Mouse (Mus musculus) forebrain, embryonic 12.5 days (tissue): ENCODE measurements around the gene Retreg1. TPM values are rescaled to one million over a fixed set of nuclear protein-coding genes. Genes with fewer than 3 reads are reported as not detected.

Experiments used
- ATAC-seq: fragments of 200-750 bp; cut with Nextera tagmentation; 2 replicates; pipeline ENCODE4 v1.8.0; 2017; ENCODE audit warnings: moderate TSS enrichment; ENCODE audit not compliant: low FRiP score
- H3K27ac ChIP-seq: fragments of 300-500 bp; sonication (generic); 2 replicates; pipeline ENCODE4 v1.5.1; 2016; ENCODE audit warnings: mild to moderate bottlenecking
- H3K27me3 ChIP-seq: fragments of 300-500 bp; sonication (generic); 2 replicates; pipeline ENCODE4 v1.6.1; 2016; ENCODE audit warnings: mild to moderate bottlenecking
- H3K36me3 ChIP-seq: fragments of 300-500 bp; sonication (generic); replicated peaks from 2 replicates; pipeline ENCODE4 v1.6.1; 2016; ENCODE audit warnings: mild to moderate bottlenecking
- H3K4me1 ChIP-seq: fragments of 300-500 bp; sonication (generic); 2 replicates; pipeline ENCODE4 v1.6.1; 2016
- H3K4me2 ChIP-seq: fragments of 300-500 bp; sonication (generic); 2 replicates; pipeline ENCODE4 v1.6.1; 2016; ENCODE audit warnings: mild to moderate bottlenecking, moderate library complexity
- H3K4me3 ChIP-seq: fragments of 300-500 bp; sonication (generic); replicated peaks from 2 replicates; pipeline ENCODE4 v1.5.1; 2016; ENCODE audit warnings: mild to moderate bottlenecking
- H3K9ac ChIP-seq: fragments of 300-500 bp; sonication (generic); 2 replicates; pipeline ENCODE4 v1.6.1; 2016; ENCODE audit warnings: mild to moderate bottlenecking
- H3K9me3 ChIP-seq: fragments of 300-500 bp; sonication (generic); 2 replicates; pipeline ENCODE4 v1.6.1; 2016
- WGBS: fragments of 180-500 bp; shearing (Covaris S2); methylation state at CpG from one replicate; pipeline ENCODE4 v1.1.7; 2016; 5-methylcytosine and 5-hydroxymethylcytosine counted together
- polyA plus RNA-seq: library from polyadenylated mRNA; unstranded; fragments of >200 nt; fragmentation: Nextera tagmentation; extraction: Ambion mirVana; gene quantifications from 2 replicates; pipeline ENCODE4 v1.2.1, GENCODE M21; 2016

Retreg1 gene
- polyA plus RNA-seq, 1 experiment from 2014 or later, result 2.8 TPM

DNA sequence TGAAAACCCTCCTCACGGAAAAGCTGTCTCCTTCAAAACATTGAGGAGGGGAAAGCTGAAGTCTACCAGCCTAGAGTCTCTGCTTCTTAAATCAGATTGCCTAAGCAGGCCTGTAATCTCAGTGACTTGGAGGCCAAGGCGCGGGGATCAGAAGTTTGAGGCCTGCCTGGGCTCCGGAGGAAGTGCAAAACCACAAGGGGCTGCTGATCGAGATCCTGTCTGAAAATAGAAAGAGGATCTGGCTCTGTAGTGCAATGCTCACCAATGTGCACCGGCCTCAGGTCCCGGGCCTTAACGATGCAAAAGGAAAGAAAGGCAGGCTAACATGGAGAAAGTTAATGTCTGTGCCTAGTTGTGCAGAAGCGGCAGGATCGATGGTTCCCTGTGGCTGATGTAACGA is 48.6 kb downstream of the Retreg1 start:
- no peak overlapping the region for H3K4me2 ChIP-seq
- ATAC-seq, result no peak
- WGBS, result 85% methylated on average over 11 of the region's 11 CpGs
- no peak overlapping the region for H3K9ac ChIP-seq
- H3K4me3 ChIP-seq, result no peak overlapping the region
- H3K9me3 ChIP-seq, result no peaks in the 10 kb centered on the region
- H3K27me3 ChIP-seq, result no peaks in the 10 kb centered on the region
- H3K4me1 ChIP-seq, result no peaks in the 10 kb centered on the region
- no peaks in the 10 kb centered on the region for H3K36me3 ChIP-seq
- no peak overlapping the region for H3K27ac ChIP-seq

- no peaks in the 10 kb centered on the region for H3K9me3 ChIP-seq
- H3K36me3 ChIP-seq, result no peaks in the 10 kb centered on the region
- no peak overlapping the region for H3K4me2 ChIP-seq
- H3K27me3 ChIP-seq, result no peaks in the 10 kb centered on the region
- no peak overlapping the region for H3K27ac ChIP-seq
- no peak overlapping the region for H3K4me3 ChIP-seq
- no peaks in the 10 kb centered on the region for H3K4me1 ChIP-seq
- ATAC-seq, result no peak
- WGBS, result 17% methylated on average over 2 of the region's 2 CpGs
- no peak overlapping the region for H3K9ac ChIP-seq
These were observed 50.3 kb downstream of the Retreg1 start for GRCm38 (mm10) chr15:25893327-25893726.

DNA sequence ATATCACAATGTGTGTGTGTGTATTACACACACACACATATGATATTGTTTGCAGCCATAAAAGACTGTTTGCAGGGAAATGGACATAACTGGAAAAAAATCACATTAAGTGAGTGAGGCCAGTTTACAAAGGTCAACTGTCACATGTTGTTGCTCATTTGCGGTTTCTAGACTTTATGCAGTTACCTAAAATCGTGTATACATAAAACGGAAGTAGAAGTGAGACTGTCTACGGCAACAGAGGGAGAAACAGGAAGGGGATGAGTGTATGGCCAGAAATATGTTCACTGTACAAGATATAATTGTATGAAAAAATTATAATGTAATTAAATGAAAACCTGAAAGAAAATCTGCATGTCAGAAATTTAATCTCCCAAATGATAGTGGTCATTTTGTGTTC is 53.8 kb downstream of the Retreg1 start:
- Histone ChIP-seq H3K4me1 (peaks cover 7% of the 10 kb centered on the region), H3K27me3 (no peaks in the 10 kb centered on the region), H3K27ac (no peak overlapping the region), H3K9me3 (no peaks in the 10 kb centered on the region), H3K9ac (no peak overlapping the region), H3K4me2 (no peak overlapping the region), H3K4me3 (no peak overlapping the region), H3K36me3 (no peaks in the 10 kb centered on the region)
- WGBS, result 94% methylated on average over 4 of the region's 4 CpGs
- ATAC-seq, result no peak

DNA sequence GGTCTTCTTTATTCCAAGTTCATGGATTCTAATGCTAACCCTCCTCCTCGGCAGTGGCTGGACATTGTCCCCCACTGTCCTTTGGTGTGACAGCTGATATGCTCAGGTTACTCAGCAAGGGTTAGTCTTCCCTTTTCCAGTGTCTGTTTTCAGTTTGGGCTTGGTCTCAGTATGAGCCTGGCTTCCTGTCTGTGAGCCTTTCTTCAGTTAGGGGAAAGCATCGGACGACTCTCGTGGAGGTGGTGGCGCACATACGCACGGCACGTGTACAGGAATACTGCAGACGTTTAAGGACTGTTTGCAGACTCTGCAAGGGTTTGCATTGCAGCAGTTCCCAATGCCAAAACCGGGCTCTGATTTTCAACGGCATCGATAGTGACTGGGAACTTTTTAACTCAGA is 54.6 kb downstream of the Retreg1 start:
- H3K4me3 ChIP-seq, result no peak overlapping the region
- no peak overlapping the region for H3K4me2 ChIP-seq
- WGBS, result 88% methylated on average over 12 of the region's 12 CpGs
- no peaks in the 10 kb centered on the region for H3K27me3 ChIP-seq
- H3K36me3 ChIP-seq, result no peaks in the 10 kb centered on the region
- peaks cover 7% of the 10 kb centered on the region for H3K4me1 ChIP-seq
- no peak overlapping the region for H3K9ac ChIP-seq
- H3K27ac ChIP-seq, result no peak overlapping the region
- H3K9me3 ChIP-seq, result no peaks in the 10 kb centered on the region
- ATAC-seq, result no peak

DNA sequence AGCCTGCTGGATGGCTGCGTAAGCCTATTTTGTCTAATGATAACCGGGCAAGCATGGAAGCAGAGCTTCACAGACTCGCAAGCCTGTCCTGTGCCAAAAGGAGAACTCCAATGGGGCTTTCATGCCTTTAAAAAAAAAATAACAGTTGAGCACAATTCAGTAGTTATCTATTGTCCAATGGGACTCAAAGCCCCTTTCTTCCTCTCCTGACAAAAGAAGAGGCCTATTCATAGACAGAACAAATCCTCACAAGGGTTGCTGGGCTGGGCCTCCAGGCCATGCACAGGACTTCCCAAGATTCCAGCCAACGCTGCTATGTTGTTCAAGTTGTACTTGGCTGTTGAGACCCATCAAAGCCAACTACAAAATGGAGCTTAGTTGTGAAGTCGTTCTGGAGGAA is 56.0 kb downstream of the Retreg1 start:
- ATAC-seq, result no peak
- no peaks in the 10 kb centered on the region for H3K36me3 ChIP-seq
- H3K4me1 ChIP-seq, result peaks cover 7% of the 10 kb centered on the region
- no peak overlapping the region for H3K4me3 ChIP-seq
- H3K9ac ChIP-seq, result no peak overlapping the region
- H3K27me3 ChIP-seq, result no peaks in the 10 kb centered on the region
- H3K9me3 ChIP-seq, result no peaks in the 10 kb centered on the region
- no peak overlapping the region for H3K4me2 ChIP-seq
- WGBS, result 29% methylated on average over 5 of the region's 5 CpGs
- H3K27ac ChIP-seq, result no peak overlapping the region

DNA sequence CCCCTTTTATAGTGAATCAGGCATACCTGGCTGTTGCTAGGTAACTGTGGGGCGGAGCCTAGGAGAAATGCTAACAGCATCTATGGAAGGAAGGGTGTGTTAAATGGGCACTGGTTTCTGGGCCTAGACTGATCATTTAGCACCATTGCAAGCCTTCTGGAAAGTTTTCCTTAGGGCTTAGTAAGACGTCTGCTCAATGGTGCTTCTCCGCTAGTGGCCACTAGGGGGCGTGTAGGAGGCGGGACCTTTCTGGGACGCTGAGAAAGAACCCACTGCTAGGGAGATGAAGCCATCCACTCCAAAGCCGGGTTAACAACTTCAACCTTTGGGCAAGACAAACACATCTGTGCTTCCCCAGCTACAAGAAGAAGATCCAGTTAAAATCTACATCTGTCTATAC is 57.6 kb downstream of the Retreg1 start:
- H3K4me3 ChIP-seq, result no peak overlapping the region
- no peak overlapping the region for H3K4me2 ChIP-seq
- peaks cover 7% of the 10 kb centered on the region for H3K4me1 ChIP-seq
- WGBS, result 10% methylated on average over 7 of the region's 7 CpGs
- H3K27me3 ChIP-seq, result no peaks in the 10 kb centered on the region
- no peak overlapping the region for H3K9ac ChIP-seq
- H3K36me3 ChIP-seq, result no peaks in the 10 kb centered on the region
- no peaks in the 10 kb centered on the region for H3K9me3 ChIP-seq
- H3K27ac ChIP-seq, result no peak overlapping the region
- no peak for ATAC-seq

DNA sequence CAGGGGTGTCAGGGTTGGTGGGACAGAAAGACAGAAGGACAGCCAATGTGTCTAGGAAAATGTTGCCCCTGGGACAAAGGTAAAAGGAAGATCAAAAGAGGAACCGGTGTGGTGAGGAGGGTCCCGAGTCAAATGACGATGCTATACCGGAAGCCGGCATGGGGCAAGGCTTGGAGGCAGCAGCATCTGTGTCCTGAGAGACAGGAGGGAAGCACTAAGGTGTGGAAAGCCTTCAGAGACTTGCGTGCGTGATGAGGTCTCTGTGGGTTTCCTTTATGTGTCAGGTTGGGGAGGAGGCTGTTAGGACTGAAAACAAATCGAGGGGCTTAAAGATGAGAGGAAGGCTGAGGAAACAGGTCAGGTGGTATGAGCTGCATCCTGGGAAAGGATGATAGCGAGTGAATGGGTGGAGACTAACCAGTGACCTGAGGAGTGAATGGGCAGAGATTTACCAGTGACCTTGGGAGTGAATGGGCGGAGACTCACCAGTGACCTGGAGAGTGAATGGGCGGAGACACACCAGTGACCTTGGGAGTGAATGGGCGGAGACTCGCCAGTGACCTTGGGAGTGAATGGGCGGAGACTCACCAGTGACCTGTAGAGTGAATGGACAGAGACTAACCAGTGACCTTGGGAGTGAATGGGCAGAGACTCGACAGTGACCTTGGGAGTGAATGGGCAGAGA is 60.1 kb downstream of the Retreg1 start:
- Histone ChIP-seq H3K4me1 (peaks cover 7% of the 10 kb centered on the region), H3K27ac (no peak overlapping the region), H3K27me3 (no peaks in the 10 kb centered on the region), H3K9ac (no peak overlapping the region), H3K4me3 (no peak overlapping the region), H3K4me2 (no peak overlapping the region), H3K9me3 (no peaks in the 10 kb centered on the region), H3K36me3 (no peaks in the 10 kb centered on the region)
- no peak for ATAC-seq
- WGBS, result 87% methylated on average over 15 of the region's 15 CpGs

GRCm38 (mm10) chr15:25904435-25905021 is 61.5 kb downstream of the Retreg1 start:
- Histone ChIP-seq H3K4me2 (no peak overlapping the region), H3K9me3 (no peaks in the 10 kb centered on the region), H3K9ac (no peak overlapping the region), H3K27me3 (no peaks in the 10 kb centered on the region), H3K4me1 (0 out of 2 replicates have a peak, but pooled peaks cover 2% of the 10 kb centered on the region), H3K4me3 (no peak overlapping the region), H3K27ac (no peak overlapping the region), H3K36me3 (no peaks in the 10 kb centered on the region)
- WGBS, result 87% methylated on average over 14 of the region's 14 CpGs
- no peak for ATAC-seq

DNA sequence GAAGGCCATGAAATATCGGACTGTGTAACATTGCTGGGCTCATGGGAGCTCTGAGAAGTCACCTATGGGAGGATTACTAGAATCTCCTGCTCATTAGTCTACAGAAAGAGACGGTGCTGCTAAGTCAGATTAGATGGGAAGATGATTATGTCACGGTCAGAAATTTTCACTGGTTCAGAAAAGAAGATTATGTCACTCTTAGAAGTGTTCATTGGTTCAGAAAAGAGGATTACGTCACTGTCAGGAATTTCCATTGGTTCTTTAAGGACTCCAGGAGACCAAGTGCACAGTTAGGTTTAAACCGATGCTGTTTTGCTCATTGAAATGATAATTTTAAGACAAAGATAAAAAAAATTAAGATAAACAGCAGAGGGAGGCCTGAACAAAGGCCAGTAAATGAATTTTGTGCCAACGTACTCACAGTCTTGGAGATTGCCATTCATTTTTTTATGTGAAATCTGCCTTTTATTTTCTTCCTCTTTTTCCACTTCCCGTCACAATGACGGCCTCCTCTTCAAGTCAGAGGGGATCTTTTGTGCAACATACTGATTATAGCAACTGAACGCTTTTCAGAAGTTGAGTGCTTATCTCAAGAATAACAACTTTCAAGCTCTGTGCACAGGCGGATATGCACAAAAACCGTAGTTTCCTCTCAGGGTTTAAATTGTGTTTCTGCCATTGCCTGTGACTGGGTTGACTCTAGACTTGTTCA is 67.0 kb downstream of the Retreg1 start:
- H3K9me3 ChIP-seq, result no peaks in the 10 kb centered on the region
- no peak overlapping the region for H3K4me3 ChIP-seq
- H3K9ac ChIP-seq, result no peak overlapping the region
- WGBS, result 33% methylated on average over 11 of the region's 11 CpGs
- peaks cover 14% of the 10 kb centered on the region for H3K4me1 ChIP-seq
- no peaks in the 10 kb centered on the region for H3K36me3 ChIP-seq
- no peaks in the 10 kb centered on the region for H3K27me3 ChIP-seq
- H3K27ac ChIP-seq, result no peak overlapping the region
- H3K4me2 ChIP-seq, result no peak overlapping the region
- 0 out of 2 replicates have a peak, but pooled peaks have one; percentile 49 for ATAC-seq

DNA sequence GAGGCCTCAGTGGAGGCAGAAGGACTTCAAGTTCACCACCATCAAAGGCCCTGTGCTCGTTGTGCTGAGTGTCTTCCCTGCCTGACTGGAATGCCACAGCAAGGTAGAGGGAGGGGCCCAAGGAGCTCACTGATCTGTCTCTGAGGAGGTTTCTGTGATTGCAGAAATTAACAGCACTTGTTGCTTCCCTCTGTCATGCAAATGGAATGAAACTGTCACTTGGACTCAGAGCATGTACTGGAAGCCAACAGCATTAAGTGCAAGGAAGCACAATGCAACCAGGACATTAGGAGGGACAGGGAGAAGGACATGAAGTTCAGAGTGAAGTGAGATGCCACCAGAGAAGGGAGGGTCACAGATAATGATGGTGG is 67.5 kb downstream of the Retreg1 start:
- no peaks in the 10 kb centered on the region for H3K9me3 ChIP-seq
- H3K4me3 ChIP-seq, result no peak overlapping the region
- no peak for ATAC-seq
- H3K9ac ChIP-seq, result no peak overlapping the region
- H3K4me2 ChIP-seq, result no peak overlapping the region
- H3K36me3 ChIP-seq, result no peaks in the 10 kb centered on the region
- WGBS, result 17% methylated on average over 1 of the region's 1 CpGs
- no peak overlapping the region for H3K27ac ChIP-seq
- peaks cover 14% of the 10 kb centered on the region for H3K4me1 ChIP-seq
- H3K27me3 ChIP-seq, result no peaks in the 10 kb centered on the region

- Histone ChIP-seq H3K9ac (no peak overlapping the region), H3K27ac (no peak overlapping the region), H3K36me3 (no peaks in the 10 kb centered on the region), H3K27me3 (no peaks in the 10 kb centered on the region), H3K4me3 (no peak overlapping the region), H3K4me2 (no peak overlapping the region), H3K9me3 (no peaks in the 10 kb centered on the region), H3K4me1 (peaks cover 18% of the 10 kb centered on the region)
- 90% methylated on average over 1 of the region's 1 CpGs for WGBS
- ATAC-seq, result no peak
These were observed 67.9 kb downstream of the Retreg1 start for GRCm38 (mm10) chr15:25910924-25911323.

GRCm38 (mm10) chr15:25912911-25913310 is 69.9 kb downstream of the Retreg1 start:
- H3K9ac ChIP-seq, result no peak overlapping the region
- no peak overlapping the region for H3K4me2 ChIP-seq
- H3K27ac ChIP-seq, result no peak overlapping the region
- peaks cover 19% of the 10 kb centered on the region for H3K4me1 ChIP-seq
- H3K36me3 ChIP-seq, result no peaks in the 10 kb centered on the region
- H3K9me3 ChIP-seq, result no peaks in the 10 kb centered on the region
- no peak overlapping the region for H3K4me3 ChIP-seq
- WGBS, result 86% methylated on average over 7 of the region's 7 CpGs
- no peaks in the 10 kb centered on the region for H3K27me3 ChIP-seq
- ATAC-seq, result no peak

DNA sequence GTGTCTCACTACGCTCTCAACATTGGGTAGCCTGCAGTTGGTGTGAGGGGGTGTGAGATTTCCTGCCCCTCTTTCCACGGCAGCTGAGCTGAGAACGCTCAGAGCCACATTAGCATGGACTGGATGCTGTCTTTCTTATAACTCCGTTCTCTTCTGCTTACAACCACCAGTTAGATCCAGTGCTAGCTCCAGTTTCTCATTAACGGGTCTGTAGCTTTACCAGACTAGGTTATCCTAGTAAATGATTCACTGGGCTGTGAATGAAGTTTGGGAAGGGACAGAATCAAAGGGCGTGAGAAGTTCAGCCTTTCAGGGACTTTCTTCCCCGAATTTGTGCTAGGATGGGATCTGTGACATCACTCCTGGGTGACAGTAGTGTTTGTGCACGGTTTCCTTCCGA is 70.7 kb downstream of the Retreg1 start:
- H3K27ac ChIP-seq, result no peak overlapping the region
- H3K27me3 ChIP-seq, result no peaks in the 10 kb centered on the region
- WGBS, result 82% methylated on average over 9 of the region's 9 CpGs
- H3K9ac ChIP-seq, result no peak overlapping the region
- no peak overlapping the region for H3K4me2 ChIP-seq
- no peak overlapping the region for H3K4me3 ChIP-seq
- peaks cover 19% of the 10 kb centered on the region for H3K4me1 ChIP-seq
- H3K9me3 ChIP-seq, result no peaks in the 10 kb centered on the region
- no peak for ATAC-seq
- no peaks in the 10 kb centered on the region for H3K36me3 ChIP-seq
